Mouse (Mus musculus): Measurements from ENCODE around the gene Sec14l1.
A peak's percentile ranks its signal among the peaks of the same experiment; 100 is the strongest.

Sec14l1 gene

GRCm38 (mm10) chr11:117153553-117153952 lies 38.6 kb downstream of the Sec14l1 start:
- DNase-seq (ENCODE audit: low read depth, low spot score), result no peak

DNA sequence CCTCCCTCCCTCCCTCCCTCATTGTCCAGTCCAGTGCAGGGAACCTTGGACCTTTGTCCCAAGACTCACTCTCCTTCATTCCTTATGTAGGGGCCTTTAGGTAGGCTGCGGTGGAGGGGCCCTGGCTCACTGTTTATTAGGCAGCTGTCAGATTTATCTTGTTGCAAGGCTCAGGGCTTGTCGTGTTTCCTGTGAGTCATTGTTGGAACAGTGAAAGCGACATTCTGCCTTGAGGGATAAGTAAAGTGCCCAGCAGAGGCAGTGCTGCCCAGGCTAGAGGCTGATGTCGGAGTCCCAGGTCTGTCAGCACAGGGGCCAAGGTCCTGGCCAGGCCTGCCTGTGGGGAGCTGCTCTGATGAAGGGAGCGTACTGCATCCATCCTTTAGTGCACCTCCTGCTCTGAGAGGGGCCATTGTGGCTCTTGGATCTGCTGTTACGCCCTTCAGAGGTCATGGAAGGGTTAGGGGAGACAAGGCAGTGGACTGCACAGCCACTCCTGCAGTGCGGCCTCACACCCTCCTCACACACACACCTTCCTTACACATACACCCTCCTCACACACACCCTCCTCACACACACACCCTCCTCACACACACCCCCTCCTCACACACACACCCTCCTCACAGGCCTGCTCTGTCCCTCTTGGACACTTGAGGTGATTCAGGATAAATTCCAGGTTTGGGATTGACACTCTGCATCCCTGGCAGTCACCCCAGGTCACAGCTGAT lies 39.3 kb downstream of the Sec14l1 start:
- DNase-seq (ENCODE audit: low read depth, low spot score), result no peak

DNA sequence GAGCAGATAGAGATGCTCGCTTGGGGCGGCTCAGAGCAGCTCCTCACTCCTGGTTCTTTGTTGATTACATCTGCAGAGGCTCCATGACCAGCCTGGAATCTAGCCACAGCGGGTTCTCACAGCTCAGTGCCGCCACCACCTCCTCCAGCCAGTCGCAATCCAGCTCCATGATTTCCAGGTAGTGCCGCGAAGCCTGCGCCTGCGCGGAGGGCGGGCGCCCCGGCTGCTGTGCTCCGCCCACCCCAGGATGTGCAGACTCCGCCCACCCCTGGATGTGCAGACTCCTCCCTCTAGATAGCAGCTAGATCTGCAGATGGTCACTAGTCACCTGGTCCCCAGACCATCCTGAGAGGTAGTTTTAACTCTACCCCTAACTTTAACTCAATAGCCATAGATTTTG lies 41.8 kb downstream of the Sec14l1 start:
- no peak for DNase-seq (ENCODE audit: low read depth, low spot score)

DNA sequence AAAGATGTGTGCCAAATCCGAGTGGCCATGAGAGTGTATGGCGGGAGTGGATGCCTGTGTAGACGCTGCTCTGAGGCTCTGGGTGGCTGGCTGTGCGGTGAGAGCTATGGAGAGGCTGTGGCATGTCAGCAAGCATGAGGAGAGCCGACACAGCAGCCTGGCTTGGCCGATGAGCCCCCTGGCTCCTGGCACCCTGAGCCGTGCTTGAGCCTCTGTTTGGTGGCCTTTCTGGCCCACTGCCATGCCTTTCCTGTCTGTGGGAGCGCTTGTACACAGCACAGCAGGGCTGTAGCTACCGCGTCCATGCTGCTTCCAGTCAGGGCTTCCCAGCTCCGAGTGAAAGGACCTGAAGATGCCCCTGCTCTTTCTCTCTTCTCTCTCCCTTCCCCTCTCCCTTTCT lies 43.4 kb downstream of the Sec14l1 start:
- no peak for DNase-seq (ENCODE audit: low read depth, low spot score)

- no peak for DNase-seq (ENCODE audit: low read depth, low spot score)
Observed at GRCm38 (mm10) chr11:117159257-117159945, 44.4 kb downstream of the Sec14l1 start.

GRCm38 (mm10) chr11:117159946-117160307 lies 45.0 kb downstream of the Sec14l1 start:
- DNase-seq (ENCODE audit: low read depth, low spot score), result no peak

GRCm38 (mm10) chr11:117160791-117161190 lies 45.8 kb downstream of the Sec14l1 start:
- DNase-seq (ENCODE audit: low read depth, low spot score), result no peak

DNA sequence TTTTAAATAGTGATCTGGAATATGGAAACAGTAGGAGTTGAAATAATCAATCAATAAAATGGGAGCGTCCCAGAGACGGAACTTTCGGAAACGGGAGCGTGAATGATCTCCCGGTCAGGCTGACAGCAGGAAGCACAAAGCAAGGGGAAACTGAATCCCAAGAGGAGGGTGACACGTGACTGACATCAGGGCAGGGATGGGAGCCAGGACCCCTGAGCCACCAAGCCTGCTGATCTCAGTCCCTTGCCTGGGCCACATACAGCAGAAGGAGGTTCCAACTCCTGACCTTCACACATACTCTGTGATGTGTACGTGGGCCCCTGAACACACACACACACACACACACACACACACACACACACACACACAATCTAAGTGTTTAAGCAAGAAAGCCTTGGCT lies 46.6 kb downstream of the Sec14l1 start:
- no peak for DNase-seq (ENCODE audit: low read depth, low spot score)

DNA sequence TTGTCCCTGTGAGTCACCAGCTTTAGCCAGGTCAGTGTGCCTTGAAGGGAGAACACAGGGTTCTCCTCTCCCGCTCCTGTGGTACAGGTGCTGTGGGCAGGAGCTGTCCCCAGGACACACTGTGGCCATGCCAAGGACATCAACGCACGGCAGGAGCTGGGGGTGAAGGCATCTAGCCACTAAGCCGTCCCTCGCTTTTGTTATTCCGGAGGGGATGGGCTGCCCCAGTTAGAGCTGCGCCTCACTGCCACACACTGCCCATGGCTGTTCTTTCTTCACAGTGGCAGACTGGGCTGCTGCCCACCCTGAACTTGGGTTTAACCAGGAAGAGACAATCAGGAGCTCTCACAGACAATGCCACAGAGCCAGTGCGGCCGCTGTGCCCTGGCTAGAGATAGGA lies 48.1 kb downstream of the Sec14l1 start:
- DNase-seq (ENCODE audit: low read depth, low spot score), result no peak

DNA sequence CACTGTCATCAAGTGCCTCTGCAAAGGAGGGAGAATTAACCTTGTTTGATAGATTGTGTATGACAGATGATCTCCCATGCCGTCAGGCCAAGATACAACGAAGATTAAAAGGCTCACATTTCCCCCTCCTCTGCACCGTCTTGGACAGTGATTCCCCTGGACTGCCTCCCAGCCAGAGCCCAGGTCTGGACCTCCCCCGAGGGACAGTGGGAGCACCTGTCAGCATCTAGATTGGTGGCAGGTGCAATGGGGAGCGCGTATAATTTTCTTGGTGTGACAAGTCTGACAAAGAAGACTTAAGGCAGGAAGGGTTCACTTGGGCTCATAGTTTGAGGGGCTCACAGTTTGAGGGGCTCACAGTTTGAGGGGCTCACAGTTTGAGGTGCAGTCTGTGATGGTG lies 48.8 kb downstream of the Sec14l1 start:
- no peak for DNase-seq (ENCODE audit: low read depth, low spot score)

GRCm38 (mm10) chr11:117168278-117169087 lies 53.5 kb downstream of the Sec14l1 start:
- DNase-seq (ENCODE audit: low read depth, low spot score), result no peak

GRCm38 (mm10) chr11:117169088-117169635 lies 54.2 kb downstream of the Sec14l1 start:
- no peak for DNase-seq (ENCODE audit: low read depth, low spot score)

DNA sequence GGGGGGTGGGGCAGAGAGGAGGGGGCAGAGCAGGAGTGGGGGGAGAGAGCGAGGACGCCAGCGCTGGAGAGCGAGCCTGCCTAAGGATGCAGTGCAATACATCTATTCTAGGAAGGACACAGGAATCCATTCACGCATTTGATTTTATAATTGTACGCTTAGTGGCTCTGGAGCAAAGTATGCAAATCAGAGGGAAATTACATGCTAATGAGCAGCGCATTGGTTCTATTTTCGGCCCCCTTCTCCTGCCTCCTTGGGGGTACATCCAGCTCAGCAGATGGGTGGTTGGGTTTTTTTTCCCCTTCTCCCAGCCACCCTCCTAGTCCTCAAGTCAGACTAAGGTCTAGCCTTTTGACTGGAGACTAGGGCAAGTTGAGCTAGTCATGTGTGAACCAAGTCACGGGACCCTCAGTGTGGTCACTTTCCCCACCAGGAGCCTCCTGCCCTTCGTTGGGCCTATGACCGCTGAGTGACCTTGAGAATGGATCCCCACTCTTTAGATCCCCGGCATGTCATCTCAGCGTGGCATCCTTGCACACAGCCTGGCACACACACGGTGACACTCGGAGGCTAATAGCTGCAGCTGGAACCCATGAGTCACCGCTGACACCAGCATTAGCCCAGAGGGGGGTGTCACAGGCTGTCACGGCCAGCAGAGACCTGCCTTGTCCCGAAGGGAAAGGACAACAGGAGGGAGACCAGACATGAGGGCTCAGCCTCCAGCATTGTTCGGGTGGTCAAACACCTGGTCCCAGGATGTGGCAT lies 55.0 kb downstream of the Sec14l1 start:
- peak; percentile 88 for DNase-seq (ENCODE audit: low read depth, low spot score)

DNA sequence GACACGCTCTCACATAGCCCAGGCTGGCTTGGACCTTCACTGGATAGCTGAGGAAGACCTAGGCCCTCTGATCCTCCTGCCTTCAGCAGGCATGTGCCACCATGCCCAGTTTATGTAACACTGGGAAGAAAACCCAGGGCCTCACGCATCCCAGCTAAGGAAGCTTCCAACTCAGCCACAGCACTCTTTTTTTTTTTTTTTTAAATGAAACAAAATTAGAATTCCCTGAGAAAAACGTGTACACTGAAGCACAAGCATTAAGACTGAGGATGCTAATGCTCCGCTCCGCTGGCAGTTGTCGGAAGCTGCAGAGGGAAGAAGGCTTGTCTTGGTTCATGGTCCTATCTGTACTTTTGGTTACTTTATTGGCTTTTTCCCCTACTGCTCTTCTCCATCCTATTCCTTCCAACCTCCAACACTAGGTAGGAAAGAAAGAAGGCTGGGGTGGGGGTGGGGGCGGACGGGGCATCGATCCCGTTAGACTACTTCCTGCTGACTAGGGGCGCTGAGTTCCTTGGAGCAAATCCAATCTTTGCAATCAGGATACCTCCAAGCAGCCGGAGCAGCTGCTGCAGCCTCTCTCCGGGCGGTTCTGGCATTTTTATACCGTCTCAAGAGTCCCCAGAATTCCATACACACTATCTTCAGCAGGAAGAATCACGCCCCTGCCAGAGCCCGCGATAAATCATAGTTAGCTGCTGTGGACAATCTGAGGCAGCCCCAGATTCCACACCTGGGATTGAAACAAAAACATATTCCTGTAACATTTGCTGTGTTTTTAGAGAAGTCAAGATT lies 59.3 kb downstream of the Sec14l1 start:
- peak; percentile 55 for DNase-seq (ENCODE audit: low read depth, low spot score)

- DNase-seq (ENCODE audit: low read depth, low spot score), result no peak
Observed at GRCm38 (mm10) chr11:117174924-117175323, 60.0 kb downstream of the Sec14l1 start.

- no peak for DNase-seq (ENCODE audit: low read depth, low spot score)
Observed at GRCm38 (mm10) chr11:117175472-117175871, 60.5 kb downstream of the Sec14l1 start.

DNA sequence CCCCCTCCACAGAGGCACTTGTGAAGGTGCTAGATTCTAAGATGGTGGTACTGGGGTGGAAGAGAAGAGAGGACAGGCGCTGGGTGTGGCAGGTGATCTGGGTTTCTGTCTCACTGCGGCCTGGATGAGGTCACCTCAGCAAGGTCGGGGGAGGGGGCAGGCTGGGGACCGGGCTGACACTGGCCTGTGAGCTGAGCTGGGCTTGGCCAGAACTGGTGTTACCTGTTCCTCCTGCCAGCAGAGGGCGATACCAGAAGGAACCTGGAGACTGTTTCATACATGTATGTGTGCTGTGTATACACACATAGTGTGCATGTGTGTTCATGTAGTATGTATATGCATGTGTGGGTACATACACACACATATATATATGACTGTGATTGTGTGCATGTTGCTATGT lies 61.3 kb downstream of the Sec14l1 start:
- DNase-seq (ENCODE audit: low read depth, low spot score), result no peak

DNA sequence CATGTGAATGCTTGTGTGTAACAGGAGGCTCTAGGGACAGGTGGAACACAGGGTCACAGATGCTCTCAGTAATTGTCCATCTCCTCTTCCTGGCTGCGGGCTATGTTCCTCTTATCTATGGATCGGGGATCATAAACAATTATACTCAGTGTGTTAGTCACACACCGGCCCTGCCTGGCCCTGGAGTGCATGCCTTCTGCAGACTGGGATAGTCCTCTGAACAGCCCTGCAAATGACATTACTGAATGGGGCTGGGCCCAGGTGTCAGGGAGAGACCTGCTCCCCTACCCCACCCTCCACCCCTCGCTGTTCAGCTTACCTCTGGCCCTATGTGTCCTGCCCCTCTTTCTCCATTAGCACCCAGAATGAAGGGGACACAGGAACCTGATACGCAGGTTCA lies 61.9 kb downstream of the Sec14l1 start:
- no peak for DNase-seq (ENCODE audit: low read depth, low spot score)

DNA sequence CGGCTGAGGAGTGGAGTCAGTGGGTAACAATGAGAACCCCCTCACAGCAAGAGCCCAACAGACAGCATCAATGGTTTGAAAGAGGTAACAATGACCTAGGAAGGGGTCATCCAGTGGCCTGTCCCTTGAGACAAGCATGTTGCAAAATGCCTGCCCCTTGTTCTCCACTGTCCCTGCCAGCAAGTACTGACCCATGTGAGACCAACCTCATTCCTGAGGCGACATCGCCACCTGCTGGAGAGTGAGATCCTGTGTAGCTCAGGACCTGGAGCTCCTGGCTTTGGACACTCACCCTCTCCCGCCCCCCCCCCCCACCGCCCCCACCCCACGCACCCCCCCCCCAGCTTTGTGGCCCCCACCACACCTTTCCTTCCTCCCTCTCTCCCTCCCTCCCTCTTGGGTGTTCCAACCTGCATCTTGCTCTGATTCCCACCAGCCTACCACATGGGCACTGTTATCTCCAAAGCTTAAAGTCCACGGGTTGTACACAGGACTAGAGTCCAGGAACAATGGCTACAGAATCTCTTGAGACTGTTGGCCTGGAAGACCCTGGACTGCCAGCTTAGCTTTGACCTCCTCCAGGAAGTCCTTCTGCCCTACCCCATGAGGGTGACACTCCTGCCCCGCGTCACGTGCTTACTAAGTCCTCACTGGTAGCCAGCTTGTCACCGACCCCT lies 62.5 kb downstream of the Sec14l1 start:
- DNase-seq (ENCODE audit: low read depth, low spot score), result no peak

DNA sequence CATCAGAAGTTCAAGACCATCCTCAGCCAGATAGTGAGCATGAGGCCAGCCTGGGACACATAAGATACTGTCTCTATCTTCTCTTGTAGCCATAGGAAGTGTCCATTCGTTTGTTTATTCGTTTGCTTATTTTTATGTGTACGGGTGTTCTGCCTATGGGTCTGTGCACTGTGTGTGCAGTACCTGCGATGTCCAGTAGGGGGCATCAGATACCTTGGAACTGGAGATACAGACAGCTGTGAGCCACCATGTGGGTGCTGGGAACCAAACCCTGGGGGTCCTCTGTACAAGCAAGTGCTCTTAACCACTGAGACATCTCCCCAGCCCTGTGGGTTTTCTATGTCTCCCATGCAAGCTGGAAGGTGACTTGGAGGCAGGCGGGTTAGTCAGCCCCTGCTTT lies 64.9 kb downstream of the Sec14l1 start:
- no peak for DNase-seq (ENCODE audit: low read depth, low spot score)

All from telencephalon, adult 2 months (tissue).